Mouse (Mus musculus) hindbrain, embryonic 10.5 days (tissue): ENCODE measurements around the gene Syn3. TPM values are rescaled to one million over a fixed set of nuclear protein-coding genes. Genes with fewer than 3 reads are reported as not detected.
A peak's percentile ranks its signal among the peaks of the same experiment; 100 is the strongest.
"Not testable (repeated sequence)": the region's sequence is repeated elsewhere in the genome, so short reads cannot be mapped to it uniquely, and the experiment has no call there.

ENCODE experiments used
- DNase-seq: peaks from one replicate; pipeline ENCODE4 v3.0.0-alpha.2; 2017; ENCODE audit warnings: low spot score
- H3K27ac ChIP-seq: fragments of 300-500 bp; sonication (generic); 2 replicates; pipeline ENCODE4 v1.5.1; 2016; ENCODE audit warnings: mild to moderate bottlenecking, moderate library complexity
- H3K27me3 ChIP-seq: fragments of 300-500 bp; sonication (generic); 2 replicates; pipeline ENCODE4 v1.6.1; 2016; ENCODE audit warnings: mild to moderate bottlenecking; ENCODE audit not compliant: poor library complexity, insufficient read depth, severe bottlenecking
- H3K36me3 ChIP-seq: fragments of 300-500 bp; sonication (generic); 2 replicates; pipeline ENCODE4 v1.6.1; 2016; ENCODE audit warnings: mild to moderate bottlenecking, moderate library complexity
- H3K4me1 ChIP-seq: fragments of 300-500 bp; sonication (generic); replicated peaks from 2 replicates; pipeline ENCODE4 v1.6.1; 2016; ENCODE audit warnings: mild to moderate bottlenecking
- H3K4me3 ChIP-seq: fragments of 300-500 bp; sonication (generic); 2 replicates; pipeline ENCODE4 v1.5.1; 2016; ENCODE audit warnings: mild to moderate bottlenecking, moderate library complexity
- H3K9me3 ChIP-seq: fragments of 300-500 bp; sonication (generic); 2 replicates; pipeline ENCODE4 v1.6.1; 2016; ENCODE audit warnings: mild to moderate bottlenecking, moderate library complexity
- WGBS: fragments of 180-500 bp; shearing (Covaris S2); methylation state at CpG from one replicate; pipeline ENCODE4 v1.1.7; 2016; 5-methylcytosine and 5-hydroxymethylcytosine counted together
- polyA plus RNA-seq: library from polyadenylated mRNA; unstranded; fragments of >200 nt; fragmentation: Nextera tagmentation; extraction: Ambion mirVana; gene quantifications from 2 replicates; pipeline ENCODE4 v1.2.1, GENCODE M21; 2016

The Syn3 gene
- polyA plus RNA-seq: 3.2 and 3.9 TPM in 2 replicates

DNA sequence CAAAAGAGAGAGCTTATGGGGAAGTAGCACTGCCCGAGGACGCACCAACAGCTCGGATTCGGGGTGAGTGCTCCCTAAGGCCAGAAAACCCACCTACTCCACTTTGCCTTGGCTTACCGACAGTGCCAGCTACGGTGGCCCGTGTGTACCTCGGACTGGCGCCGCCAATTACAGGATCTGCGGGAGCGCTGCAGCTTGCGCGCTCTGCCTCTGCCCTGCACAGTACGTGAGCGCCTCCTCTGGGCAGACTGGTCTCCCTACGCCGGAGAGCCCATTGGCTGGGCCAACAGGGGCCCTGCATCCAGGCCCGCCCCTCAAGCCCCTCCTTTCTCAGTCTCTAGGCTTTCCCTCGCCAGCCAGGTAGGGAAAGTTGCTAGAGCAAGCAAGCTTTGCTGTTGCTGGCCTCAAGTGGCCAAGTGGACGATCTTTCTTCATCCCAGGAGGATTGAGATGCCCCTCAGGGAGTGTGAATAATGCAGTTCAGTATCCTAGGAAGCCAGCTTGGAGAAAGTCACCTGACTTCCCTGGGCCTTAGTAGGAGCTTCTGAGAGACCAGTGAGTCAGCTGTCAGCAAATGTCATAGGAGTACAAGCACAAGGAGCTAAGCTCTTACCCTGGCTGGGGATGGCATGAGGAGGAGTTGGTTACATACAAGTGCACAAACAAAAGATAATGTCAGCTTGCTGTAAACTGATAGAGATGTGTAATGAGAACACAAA, at the start of gene Syn3:
Gene Syn3, minus strand, starts transcription at position 224 of the 719 bp plus-strand sequence.
- Histone ChIP-seq H3K9me3 (no peaks in the 10 kb centered on the region), H3K4me3 (peak within 1 kb of the TSS; percentile 69), H3K4me1 (peaks cover 20% of the 10 kb centered on the region), H3K27ac (peak within 1 kb of the TSS; percentile 90), H3K27me3 (no peaks in the 10 kb centered on the region), H3K36me3 (no peaks in the 10 kb centered on the region)
- DNase-seq: peak; percentile 92
- under 1% methylated on average over 21 of the region's 21 CpGs for WGBS

DNA sequence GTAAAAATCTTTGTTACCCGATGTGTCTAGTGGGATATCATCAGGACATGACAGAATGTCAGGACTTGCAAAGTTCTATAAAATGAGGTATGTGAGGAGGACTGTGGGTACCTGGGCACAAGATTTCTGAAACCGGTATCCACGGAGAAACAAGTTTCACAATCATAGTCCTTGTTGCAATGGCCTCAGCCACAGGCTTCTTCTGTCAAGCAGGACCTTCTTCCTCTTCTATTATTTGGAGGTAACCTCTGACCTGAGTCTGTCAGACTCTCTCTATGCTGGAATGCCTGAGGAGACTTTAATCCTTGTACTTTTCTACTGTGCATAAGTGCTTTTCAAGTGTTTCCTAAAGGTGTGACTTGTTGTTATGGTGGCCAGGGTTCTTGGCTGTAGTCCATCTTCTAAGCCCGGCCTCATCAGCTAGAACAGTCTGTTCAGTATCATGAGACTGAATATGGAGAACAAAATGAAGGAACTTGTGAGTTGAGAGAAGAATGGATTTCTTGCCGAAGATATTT, 27.7 kb upstream of the Syn3 start:
- not testable (repeated sequence) for DNase-seq, H3K27ac ChIP-seq, H3K4me1 ChIP-seq, H3K9me3 ChIP-seq, H3K27me3 ChIP-seq, H3K36me3 ChIP-seq, H3K4me3 ChIP-seq
- WGBS: 91% methylated on average over 4 of the region's 5 CpGs

DNA sequence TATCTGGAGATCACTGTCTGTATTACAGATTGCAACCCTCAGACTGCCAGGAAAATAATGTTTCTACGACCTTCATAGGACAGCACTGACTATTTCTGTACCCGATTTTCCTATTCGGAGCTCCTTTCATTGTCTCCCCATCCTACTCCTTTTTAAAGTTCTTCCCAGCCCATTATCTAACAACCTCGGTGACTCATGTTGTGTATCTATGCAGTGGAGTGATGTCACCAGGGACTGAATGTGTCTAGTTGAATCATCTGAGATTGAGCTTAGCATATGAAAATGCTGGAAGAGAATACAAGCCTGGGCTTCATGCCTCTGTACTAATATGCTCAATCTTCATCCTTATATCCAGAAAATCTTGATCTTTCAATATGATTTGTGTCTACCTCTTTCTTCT, 15.1 kb upstream of the Syn3 start:
- Histone ChIP-seq H3K27me3 (no peaks in the 10 kb centered on the region), H3K4me3 (no peak overlapping the region), H3K27ac (no peak overlapping the region), H3K36me3 (no peaks in the 10 kb centered on the region), H3K9me3 (0 out of 2 replicates have a peak, but pooled peaks cover 5% of the 10 kb centered on the region), H3K4me1 (no peaks in the 10 kb centered on the region)
- WGBS: 89% methylated on average over 4 of the region's 4 CpGs
- DNase-seq: no peak

DNA sequence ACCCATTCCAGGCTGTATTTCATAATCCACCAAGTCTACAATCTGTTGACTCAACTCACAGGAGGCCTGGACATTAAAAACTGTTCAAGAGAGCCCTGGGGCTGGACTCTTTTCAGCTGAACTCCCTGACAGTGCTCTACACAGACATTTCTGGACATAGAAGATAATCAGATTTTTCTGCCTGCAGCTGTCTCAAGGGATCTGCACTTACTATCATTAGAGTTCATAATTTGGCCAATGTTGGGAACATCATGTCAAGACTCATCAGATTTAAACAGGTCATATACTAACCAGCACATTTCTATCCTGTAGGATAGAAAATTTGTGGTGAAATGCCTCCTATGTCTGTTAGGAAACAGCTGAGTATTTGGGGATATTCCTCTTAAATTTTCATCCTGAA, 12.2 kb upstream of the Syn3 start:
- DNase-seq: no peak
- H3K9me3 ChIP-seq: 0 out of 2 replicates have a peak, but pooled peaks cover 5% of the 10 kb centered on the region
- H3K4me1 ChIP-seq: no peaks in the 10 kb centered on the region
- no peaks in the 10 kb centered on the region for H3K36me3 ChIP-seq
- no peaks in the 10 kb centered on the region for H3K27me3 ChIP-seq
- no peak overlapping the region for H3K4me3 ChIP-seq
- no peak overlapping the region for H3K27ac ChIP-seq

DNA sequence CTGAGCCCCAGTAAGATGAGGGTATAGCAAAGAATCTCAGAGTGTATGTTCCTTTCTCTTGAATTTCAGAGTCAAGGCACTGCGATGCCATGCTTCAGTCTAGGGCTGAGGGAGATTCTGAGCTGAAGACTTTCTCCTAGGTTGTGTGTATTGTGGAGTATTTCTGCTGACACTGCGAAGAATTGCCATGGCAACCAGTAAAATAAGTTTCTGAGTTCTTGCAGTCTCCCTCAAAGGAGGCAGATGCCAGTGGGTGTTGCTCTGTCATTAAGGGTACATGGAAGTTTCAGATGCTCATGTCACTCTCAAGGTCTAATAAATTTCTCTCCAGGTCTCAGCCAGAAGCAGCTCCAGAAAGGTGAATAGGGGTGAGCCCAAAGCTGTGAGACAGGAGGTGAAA, 3.4 kb upstream of the Syn3 start:
- H3K4me1 ChIP-seq: peaks cover 20% of the 10 kb centered on the region
- H3K36me3 ChIP-seq: no peaks in the 10 kb centered on the region
- no peaks in the 10 kb centered on the region for H3K27me3 ChIP-seq
- H3K9me3 ChIP-seq: no peaks in the 10 kb centered on the region
- 89% methylated on average over 2 of the region's 2 CpGs for WGBS
- no peak overlapping the region for H3K27ac ChIP-seq
- DNase-seq: no peak
- H3K4me3 ChIP-seq: no peak overlapping the region

DNA sequence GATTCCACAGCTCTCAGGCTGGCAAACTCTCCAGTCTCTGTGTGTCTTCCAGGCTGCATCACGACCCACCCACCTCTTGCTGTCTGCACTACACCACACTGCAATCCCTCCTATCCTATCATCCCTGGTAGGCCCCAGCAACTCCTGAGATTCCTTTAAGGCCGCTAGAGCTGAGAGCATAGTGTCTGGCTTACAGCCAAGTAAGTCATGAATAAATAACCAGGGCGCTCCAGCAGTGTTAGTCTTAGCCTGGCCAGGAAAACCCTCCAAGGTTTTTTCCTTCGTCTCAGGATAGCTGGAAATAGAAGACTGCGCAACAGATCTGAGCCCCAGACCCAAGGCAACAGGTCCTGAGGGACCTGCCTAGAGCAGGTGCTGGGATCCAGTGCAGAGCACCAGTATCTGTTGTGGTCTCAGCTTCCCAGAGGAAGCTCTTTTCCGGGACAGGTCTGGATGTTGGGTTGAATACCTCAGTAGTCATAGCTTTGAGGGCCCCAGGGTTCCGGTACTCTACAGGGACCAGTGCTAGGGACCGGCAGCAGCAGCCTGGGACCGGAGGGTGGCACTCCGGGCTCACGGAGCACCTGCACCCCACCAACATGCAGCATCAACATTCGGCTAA, 534 bp downstream of the Syn3 start:
- whole genome bisulfite sequencing: 7% methylated on average over 12 of the region's 12 CpGs
- Histone ChIP-seq H3K9me3 (no peaks in the 10 kb centered on the region), H3K27ac (peak overlapping the region; percentile 90), H3K4me3 (peak overlapping the region; percentile 69), H3K36me3 (no peaks in the 10 kb centered on the region), H3K4me1 (peaks cover 20% of the 10 kb centered on the region), H3K27me3 (no peaks in the 10 kb centered on the region)
- no peak for DNase-seq

DNA sequence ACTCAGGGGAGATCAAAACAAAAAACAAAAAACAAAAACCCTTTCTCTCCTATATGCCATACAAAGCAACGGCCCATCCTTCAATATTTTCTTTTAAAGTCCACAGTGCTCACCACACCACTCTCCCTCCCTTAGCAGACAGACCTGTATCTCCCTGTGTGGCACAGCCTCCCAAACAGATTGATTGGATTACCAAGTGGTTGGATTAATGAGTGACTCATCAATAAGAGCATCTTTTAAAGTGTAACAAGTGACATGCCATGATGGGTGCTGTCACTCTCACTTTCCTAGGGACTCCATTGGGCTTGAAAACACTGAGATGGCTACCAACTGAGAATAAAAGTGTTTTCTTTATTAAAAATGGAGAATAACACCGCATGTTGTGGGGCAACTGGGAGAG, 2.8 kb downstream of the Syn3 start:
- no peak for DNase-seq
- no peak overlapping the region for H3K27ac ChIP-seq
- H3K36me3 ChIP-seq: no peaks in the 10 kb centered on the region
- no peaks in the 10 kb centered on the region for H3K9me3 ChIP-seq
- peaks cover 33% of the 10 kb centered on the region for H3K4me1 ChIP-seq
- WGBS: 91% methylated on average over 2 of the region's 2 CpGs
- no peaks in the 10 kb centered on the region for H3K27me3 ChIP-seq
- H3K4me3 ChIP-seq: no peak overlapping the region

DNA sequence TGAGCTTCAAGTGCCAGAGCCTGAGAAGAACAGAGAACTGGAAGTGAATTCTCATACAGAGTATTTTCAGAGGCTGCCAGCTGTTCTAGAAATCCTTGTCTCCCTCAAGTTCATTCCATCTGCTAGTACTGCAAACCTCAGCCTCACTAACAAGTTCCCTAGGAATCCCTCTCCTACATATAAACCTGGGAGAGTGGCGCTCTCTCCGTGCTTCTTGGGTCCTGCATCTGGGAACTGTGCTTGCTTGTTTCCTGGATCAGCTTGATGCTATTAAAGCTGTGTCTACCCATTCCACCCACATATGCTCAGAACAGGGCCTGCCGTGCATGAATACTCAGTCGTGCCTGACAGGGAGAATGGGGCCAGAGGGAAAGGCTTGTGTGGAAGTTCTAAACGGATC, 5.6 kb downstream of the Syn3 start:
- no peak overlapping the region for H3K4me3 ChIP-seq
- no peaks in the 10 kb centered on the region for H3K36me3 ChIP-seq
- no peaks in the 10 kb centered on the region for H3K9me3 ChIP-seq
- H3K4me1 ChIP-seq: peaks cover 25% of the 10 kb centered on the region
- H3K27ac ChIP-seq: no peak overlapping the region
- DNase-seq: no peak
- 68% methylated on average over 5 of the region's 5 CpGs for WGBS
- H3K27me3 ChIP-seq: no peaks in the 10 kb centered on the region

DNA sequence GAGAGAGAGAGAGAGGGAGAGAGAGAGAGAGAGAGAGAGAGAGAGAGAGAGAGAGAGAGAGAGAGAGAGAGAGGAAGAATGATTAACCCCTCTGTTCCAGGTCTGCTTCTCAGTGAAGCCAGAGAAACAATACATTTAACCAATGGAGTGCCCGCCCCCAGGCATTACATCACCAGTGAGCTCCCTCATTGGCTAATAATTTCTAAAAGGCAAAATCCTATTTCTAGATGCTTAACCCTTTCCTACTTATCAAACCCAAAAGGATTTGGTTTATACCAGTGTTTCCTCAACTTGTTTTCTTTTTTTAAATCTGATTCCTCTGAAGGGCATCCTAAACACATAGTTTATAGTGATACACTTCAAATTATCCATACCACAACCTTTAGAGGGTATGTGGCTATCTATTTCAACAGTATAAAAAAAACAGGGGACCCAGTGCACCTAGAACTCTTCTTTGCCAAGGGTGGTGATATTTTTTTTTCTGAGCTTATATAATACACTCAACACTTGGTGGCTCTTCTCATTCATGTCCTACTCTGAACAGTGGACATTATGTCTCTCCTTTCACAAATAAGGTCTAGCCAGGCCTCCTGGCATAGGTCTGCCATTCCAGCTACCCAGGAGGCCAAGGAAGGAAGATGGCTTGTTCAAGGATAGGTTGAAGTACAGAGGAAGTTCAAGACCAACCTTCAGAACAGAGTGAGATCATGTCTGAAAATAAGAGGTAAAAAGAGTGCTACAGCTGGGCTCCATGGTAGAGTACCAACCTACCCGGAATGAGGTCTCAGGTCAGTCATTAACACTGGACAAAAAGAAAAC, 6.4 kb downstream of the Syn3 start:
- Histone ChIP-seq H3K4me1 (peaks cover 17% of the 10 kb centered on the region), H3K27ac (peak overlapping the region; percentile 85), H3K27me3 (no peaks in the 10 kb centered on the region), H3K4me3 (peak overlapping the region; percentile 45), H3K36me3 (no peaks in the 10 kb centered on the region), H3K9me3 (no peaks in the 10 kb centered on the region)
- 51% methylated on average over 2 of the region's 2 CpGs for WGBS
- DNase-seq: peak; percentile 54

DNA sequence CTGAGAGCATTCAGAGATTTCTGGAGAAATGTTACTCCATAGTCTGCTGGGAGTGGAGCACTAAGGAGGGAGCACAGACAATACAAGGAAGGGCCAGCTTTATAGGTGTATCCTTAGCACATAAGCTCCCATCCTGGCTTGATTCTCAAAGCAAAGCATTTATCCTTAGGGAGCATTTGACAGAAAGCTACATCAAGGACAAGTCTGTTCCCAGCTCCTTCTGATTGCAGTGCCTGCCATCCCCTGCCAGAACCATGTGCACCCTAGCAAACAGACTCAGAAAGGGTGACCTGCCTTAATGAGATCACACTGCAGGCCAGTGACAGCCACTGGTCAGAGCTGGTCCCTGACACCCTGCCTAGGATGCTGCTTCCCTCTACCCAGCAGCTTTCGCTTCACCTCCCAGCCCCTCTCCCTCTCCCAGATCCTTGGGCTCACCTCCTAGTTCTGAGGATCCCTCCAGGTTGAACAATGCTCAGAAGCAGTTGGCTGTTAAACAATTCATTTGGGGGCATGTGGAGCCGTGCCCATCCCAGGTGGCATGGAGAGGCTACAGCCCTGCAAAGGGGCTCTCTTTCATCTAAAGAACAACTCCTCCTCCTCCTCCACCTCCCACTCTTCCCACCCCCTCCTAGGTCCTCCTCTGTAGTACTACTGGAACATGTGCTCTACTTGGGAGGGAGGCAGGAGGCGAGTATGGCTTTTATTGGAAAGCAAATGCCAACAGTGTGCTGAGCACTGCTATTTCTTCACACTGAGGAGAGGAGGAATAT, 7.2 kb downstream of the Syn3 start:
- H3K4me1 ChIP-seq: peaks cover 16% of the 10 kb centered on the region
- no peaks in the 10 kb centered on the region for H3K27me3 ChIP-seq
- H3K4me3 ChIP-seq: peak overlapping the region; percentile 45
- no peaks in the 10 kb centered on the region for H3K36me3 ChIP-seq
- peak overlapping the region; percentile 85 for H3K27ac ChIP-seq
- DNase-seq: peak; percentile 12
- no peaks in the 10 kb centered on the region for H3K9me3 ChIP-seq
- 18% methylated on average over 3 of the region's 3 CpGs for WGBS

DNA sequence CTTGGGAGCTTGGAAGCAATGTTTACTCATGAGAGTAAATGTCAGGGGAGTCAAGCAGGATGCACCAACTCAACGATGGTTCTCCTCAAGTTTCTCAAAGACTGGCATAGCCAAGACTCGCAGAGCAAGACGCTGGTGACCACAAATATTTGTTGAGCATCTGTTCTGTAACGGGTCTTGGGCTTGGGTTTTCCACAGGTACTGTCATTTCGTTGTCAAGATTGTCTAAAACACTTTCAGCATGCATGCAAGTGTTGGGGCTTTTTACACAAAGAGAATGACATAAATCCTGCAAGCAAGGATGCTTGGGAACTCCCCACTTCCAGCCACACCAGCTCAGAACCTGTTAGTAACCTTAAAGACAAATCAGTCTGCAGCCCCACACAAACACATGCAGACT, 10.2 kb downstream of the Syn3 start:
- H3K27ac ChIP-seq: no peak overlapping the region
- no peaks in the 10 kb centered on the region for H3K27me3 ChIP-seq
- H3K9me3 ChIP-seq: no peaks in the 10 kb centered on the region
- no peak for DNase-seq
- H3K4me3 ChIP-seq: no peak overlapping the region
- no peaks in the 10 kb centered on the region for H3K36me3 ChIP-seq
- peaks cover 22% of the 10 kb centered on the region for H3K4me1 ChIP-seq
- 84% methylated on average over 5 of the region's 5 CpGs for WGBS

DNA sequence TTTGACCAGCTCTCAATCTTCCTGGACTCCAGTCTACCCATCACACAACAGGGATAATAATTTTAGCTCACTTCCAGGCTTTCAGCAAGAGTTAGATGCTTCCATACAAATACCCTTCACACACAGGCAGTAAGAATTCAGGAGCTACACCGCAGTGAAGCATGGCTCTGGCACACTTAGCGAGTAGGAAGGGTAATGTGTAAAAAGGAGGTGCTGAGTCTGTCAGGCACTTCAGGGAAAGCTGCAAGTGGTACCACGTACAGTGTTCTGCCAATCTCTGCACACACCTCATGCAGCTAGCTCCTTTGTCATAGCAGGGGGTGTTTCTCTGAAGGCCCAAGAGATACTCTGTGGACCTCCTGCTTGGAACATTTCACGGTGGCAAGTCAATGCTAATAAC, 12.7 kb downstream of the Syn3 start:
- no peak for DNase-seq
- Histone ChIP-seq H3K4me1 (peaks cover 10% of the 10 kb centered on the region), H3K36me3 (no peaks in the 10 kb centered on the region), H3K9me3 (no peaks in the 10 kb centered on the region), H3K27me3 (no peaks in the 10 kb centered on the region), H3K27ac (no peak overlapping the region), H3K4me3 (no peak overlapping the region)
- WGBS: 49% methylated on average over 4 of the region's 4 CpGs
